Mouse (Mus musculus): ENCODE measurements around the gene Cacnb1. TPM values are rescaled to one million over a fixed set of nuclear protein-coding genes. Genes with fewer than 3 reads are reported as not detected.

The Cacnb1 gene
- polyA plus RNA-seq, 1 experiment from 2014 or later, result 7.3 TPM

- Histone ChIP-seq H3K4me1 (no peaks in the 10 kb centered on the region), H3K27ac (no peak overlapping the region), H3K27me3 (replicated peaks) (peaks cover 2% of the 10 kb centered on the region; the same call in 1 of the 2 replicates), H3K9me3 (no peaks in the 10 kb centered on the region), H3K4me2 (no peak overlapping the region), H3K36me3 (no peaks in the 10 kb centered on the region), H3K4me3 (replicated peaks) (no peak overlapping the region), H3K9ac (no peak overlapping the region)
- no peak for ATAC-seq (ENCODE audit: insufficient read depth, low FRiP score, low read depth)
- WGBS, result 66% methylated on average over 10 of the region's 10 CpGs
Observed at GRCm38 (mm10) chr11:97979824-97980495, 42.9 kb downstream of the Cacnb1 start.

- no peak for ATAC-seq (ENCODE audit: insufficient read depth, low FRiP score, low read depth)
- Histone ChIP-seq H3K9me3 (no peaks in the 10 kb centered on the region), H3K4me2 (no peak overlapping the region), H3K9ac (no peak overlapping the region), H3K4me3 (replicated peaks) (no peak overlapping the region), H3K27me3 (replicated peaks) (no peaks in the 10 kb centered on the region), H3K27ac (no peak overlapping the region), H3K4me1 (no peaks in the 10 kb centered on the region), H3K36me3 (no peaks in the 10 kb centered on the region)
- WGBS, result 83% methylated on average over 13 of the region's 13 CpGs
Observed at GRCm38 (mm10) chr11:97978392-97978791, 44.4 kb downstream of the Cacnb1 start.

DNA sequence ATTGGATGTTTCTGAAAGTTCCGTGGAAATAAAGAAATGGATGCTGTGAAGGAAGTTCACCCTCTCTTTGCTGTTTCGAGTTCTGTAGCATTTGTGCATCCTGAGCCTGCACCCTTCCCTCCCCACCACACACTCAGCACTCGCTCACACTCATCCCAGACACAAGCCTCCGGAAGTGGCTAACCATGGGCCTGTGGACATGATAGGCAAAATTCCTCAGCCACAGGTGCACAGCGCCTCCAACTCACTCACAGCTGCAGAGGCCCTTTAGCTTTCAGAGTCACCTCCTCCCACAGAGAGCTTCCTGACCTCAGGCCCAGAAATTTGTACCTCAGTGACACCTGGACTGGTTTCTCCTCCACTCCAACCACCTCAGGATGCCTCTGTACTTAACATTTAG is 45.0 kb downstream of the Cacnb1 start:
- Histone ChIP-seq H3K27ac (no peak overlapping the region), H3K36me3 (no peaks in the 10 kb centered on the region), H3K9me3 (no peaks in the 10 kb centered on the region), H3K27me3 (replicated peaks) (no peaks in the 10 kb centered on the region), H3K4me1 (no peaks in the 10 kb centered on the region), H3K4me2 (no peak overlapping the region), H3K9ac (no peak overlapping the region), H3K4me3 (replicated peaks) (no peak overlapping the region)
- 74% methylated on average over 5 of the region's 5 CpGs for WGBS
- no peak for ATAC-seq (ENCODE audit: insufficient read depth, low FRiP score, low read depth)

GRCm38 (mm10) chr11:97974746-97975145 is 48.1 kb downstream of the Cacnb1 start:
- no peak overlapping the region for H3K27ac ChIP-seq
- no peak for ATAC-seq (ENCODE audit: insufficient read depth, low FRiP score, low read depth)
- 82% methylated on average over 5 of the region's 5 CpGs for WGBS
- no peaks in the 10 kb centered on the region for H3K36me3 ChIP-seq
- H3K27me3 ChIP-seq (replicated peaks), result no peaks in the 10 kb centered on the region
- no peak overlapping the region for H3K4me2 ChIP-seq
- H3K9me3 ChIP-seq, result no peaks in the 10 kb centered on the region
- H3K9ac ChIP-seq, result no peak overlapping the region
- H3K4me3 ChIP-seq (replicated peaks), result no peak overlapping the region
- peaks cover 6% of the 10 kb centered on the region; the same call in 1 of the 2 replicates for H3K4me1 ChIP-seq

- no peak overlapping the region for H3K4me3 ChIP-seq (replicated peaks)
- H3K27me3 ChIP-seq (replicated peaks), result no peaks in the 10 kb centered on the region
- peaks cover 6% of the 10 kb centered on the region; the same call in 1 of the 2 replicates for H3K4me1 ChIP-seq
- no peak overlapping the region for H3K4me2 ChIP-seq
- 88% methylated on average over 5 of the region's 5 CpGs for WGBS
- no peak overlapping the region for H3K9ac ChIP-seq
- H3K36me3 ChIP-seq, result no peaks in the 10 kb centered on the region
- no peaks in the 10 kb centered on the region for H3K9me3 ChIP-seq
- no peak for ATAC-seq (ENCODE audit: insufficient read depth, low FRiP score, low read depth)
- H3K27ac ChIP-seq, result no peak overlapping the region
Observed at GRCm38 (mm10) chr11:97974141-97974540, 48.7 kb downstream of the Cacnb1 start.

GRCm38 (mm10) chr11:97972434-97972833 is 50.4 kb downstream of the Cacnb1 start:
- no peaks in the 10 kb centered on the region for H3K9me3 ChIP-seq
- no peak overlapping the region for H3K9ac ChIP-seq
- H3K4me1 ChIP-seq, result peaks cover 6% of the 10 kb centered on the region; the same call in 1 of the 2 replicates
- H3K27ac ChIP-seq, result no peak overlapping the region
- no peak overlapping the region for H3K4me2 ChIP-seq
- no peaks in the 10 kb centered on the region for H3K27me3 ChIP-seq (replicated peaks)
- 70% methylated on average over 2 of the region's 2 CpGs for WGBS
- ATAC-seq (ENCODE audit: insufficient read depth, low FRiP score, low read depth), result no peak
- no peaks in the 10 kb centered on the region for H3K36me3 ChIP-seq
- H3K4me3 ChIP-seq (replicated peaks), result no peak overlapping the region

DNA sequence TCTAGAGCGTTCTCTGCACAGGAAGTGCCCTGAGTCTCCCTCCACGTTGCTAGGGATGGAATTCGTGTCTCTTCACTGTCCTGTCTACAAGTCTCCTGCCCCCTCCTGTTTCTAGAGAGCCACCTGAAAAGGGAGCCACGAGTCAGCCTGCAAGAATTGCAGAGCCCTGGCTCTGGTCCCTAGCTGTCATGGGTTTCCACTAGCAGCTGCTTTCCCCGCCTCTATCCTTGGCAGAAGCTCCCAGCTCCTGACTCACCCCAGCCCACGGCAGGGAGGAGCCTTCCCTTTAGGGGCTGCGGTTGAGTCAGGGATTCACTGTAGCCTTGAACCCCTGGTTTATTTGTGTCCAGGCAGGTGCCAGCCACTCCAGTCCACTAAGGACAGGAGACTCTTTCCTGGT is 51.6 kb downstream of the Cacnb1 start:
- no peaks in the 10 kb centered on the region for H3K36me3 ChIP-seq
- no peak overlapping the region for H3K4me2 ChIP-seq
- peak; percentile 47; the same call in 1 of the 2 replicates for ATAC-seq (ENCODE audit: insufficient read depth, low FRiP score, low read depth)
- no peak overlapping the region for H3K9ac ChIP-seq
- H3K27ac ChIP-seq, result no peak overlapping the region
- H3K9me3 ChIP-seq, result no peaks in the 10 kb centered on the region
- H3K4me3 ChIP-seq (replicated peaks), result no peak overlapping the region
- WGBS, result 23% methylated on average over 7 of the region's 7 CpGs
- peaks cover 6% of the 10 kb centered on the region; the same call in 1 of the 2 replicates for H3K4me1 ChIP-seq
- no peaks in the 10 kb centered on the region for H3K27me3 ChIP-seq (replicated peaks)

GRCm38 (mm10) chr11:97970771-97971170 is 52.1 kb downstream of the Cacnb1 start:
- H3K9ac ChIP-seq, result no peak overlapping the region
- no peaks in the 10 kb centered on the region for H3K9me3 ChIP-seq
- H3K4me2 ChIP-seq, result no peak overlapping the region
- WGBS, result 86% methylated on average over 7 of the region's 7 CpGs
- no peak for ATAC-seq (ENCODE audit: insufficient read depth, low FRiP score, low read depth)
- H3K27me3 ChIP-seq (replicated peaks), result no peaks in the 10 kb centered on the region
- H3K4me1 ChIP-seq, result peaks cover 6% of the 10 kb centered on the region; the same call in 1 of the 2 replicates
- H3K36me3 ChIP-seq, result no peaks in the 10 kb centered on the region
- no peak overlapping the region for H3K4me3 ChIP-seq (replicated peaks)
- no peak overlapping the region for H3K27ac ChIP-seq

DNA sequence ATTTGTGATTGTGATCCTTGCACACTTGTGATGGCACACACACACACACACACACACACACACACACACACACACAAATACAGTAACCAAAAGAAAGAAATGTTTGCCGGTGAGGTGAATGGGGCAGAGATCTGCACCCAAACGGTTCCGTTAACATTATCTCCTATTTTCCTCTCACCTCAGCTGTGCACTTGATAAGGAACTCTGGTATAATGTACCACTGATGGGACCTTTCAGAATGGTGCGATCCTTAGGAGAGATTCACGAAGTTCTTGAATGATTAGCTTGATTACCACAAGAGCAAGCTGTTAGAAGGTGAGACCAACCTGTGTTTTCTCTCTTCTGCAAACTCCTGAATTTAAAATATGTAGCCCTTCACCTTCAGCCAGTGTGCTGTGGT is 54.4 kb downstream of the Cacnb1 start:
- ATAC-seq (ENCODE audit: insufficient read depth, low FRiP score, low read depth), result no peak
- no peak overlapping the region for H3K9ac ChIP-seq
- 71% methylated on average over 5 of the region's 5 CpGs for WGBS
- H3K9me3 ChIP-seq, result no peaks in the 10 kb centered on the region
- no peak overlapping the region for H3K4me2 ChIP-seq
- no peaks in the 10 kb centered on the region for H3K36me3 ChIP-seq
- no peak overlapping the region for H3K27ac ChIP-seq
- no peak overlapping the region for H3K4me3 ChIP-seq (replicated peaks)
- H3K4me1 ChIP-seq, result peaks cover 6% of the 10 kb centered on the region; the same call in 1 of the 2 replicates
- no peaks in the 10 kb centered on the region for H3K27me3 ChIP-seq (replicated peaks)

DNA sequence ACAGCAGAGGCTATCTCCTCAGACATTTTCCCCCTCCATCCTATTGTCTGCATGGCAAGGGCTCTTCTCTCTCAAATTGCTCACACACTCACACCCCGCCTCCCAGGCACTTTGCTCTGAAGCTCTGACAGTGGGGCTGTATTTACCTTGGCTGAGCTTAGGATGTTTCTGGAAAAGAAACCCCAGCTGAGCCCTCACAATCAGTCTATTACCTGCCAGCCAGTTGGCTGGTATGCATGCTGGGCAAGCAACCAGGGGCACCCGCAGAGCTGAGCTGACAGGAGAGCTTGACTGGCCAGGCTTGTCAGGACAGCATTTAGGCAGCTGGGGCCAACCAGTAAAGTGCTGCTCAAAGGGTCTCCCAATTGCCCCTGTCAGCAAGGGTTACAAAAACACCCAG is 55.7 kb downstream of the Cacnb1 start:
- no peak overlapping the region for H3K9ac ChIP-seq
- no peak overlapping the region for H3K27ac ChIP-seq
- H3K36me3 ChIP-seq, result no peaks in the 10 kb centered on the region
- no peak overlapping the region for H3K4me2 ChIP-seq
- peaks cover 6% of the 10 kb centered on the region; the same call in 1 of the 2 replicates for H3K4me1 ChIP-seq
- ATAC-seq (ENCODE audit: insufficient read depth, low FRiP score, low read depth), result no peak
- H3K4me3 ChIP-seq (replicated peaks), result no peak overlapping the region
- H3K9me3 ChIP-seq, result no peaks in the 10 kb centered on the region
- 61% methylated on average over 2 of the region's 2 CpGs for WGBS
- no peaks in the 10 kb centered on the region for H3K27me3 ChIP-seq (replicated peaks)

DNA sequence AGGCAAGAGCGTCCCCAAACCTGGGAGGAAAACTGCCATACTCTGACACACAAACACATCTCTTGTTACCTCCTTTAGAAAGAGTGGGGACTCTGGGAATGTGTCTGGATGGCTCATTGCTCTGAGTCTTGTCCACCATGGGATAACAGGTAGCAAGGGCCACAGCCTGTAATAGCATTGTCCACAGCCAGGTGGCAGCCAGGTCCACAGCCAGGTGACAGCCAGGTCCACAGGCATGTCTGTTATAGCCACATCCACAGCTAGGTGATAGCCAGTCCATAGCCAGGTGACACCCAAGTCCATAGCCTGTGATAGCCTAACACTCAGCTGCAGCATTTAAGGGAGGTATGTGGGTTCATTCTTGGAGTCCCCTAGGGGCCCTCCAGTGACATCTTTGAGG is 61.9 kb downstream of the Cacnb1 start:
- H3K4me1 ChIP-seq, result no peaks in the 10 kb centered on the region
- H3K4me2 ChIP-seq, result no peak overlapping the region
- no peaks in the 10 kb centered on the region for H3K36me3 ChIP-seq
- no peak overlapping the region for H3K27ac ChIP-seq
- H3K9me3 ChIP-seq, result no peaks in the 10 kb centered on the region
- no peaks in the 10 kb centered on the region for H3K27me3 ChIP-seq (replicated peaks)
- no peak overlapping the region for H3K4me3 ChIP-seq (replicated peaks)
- WGBS, result 82% methylated on average over 1 of the region's 1 CpGs
- no peak overlapping the region for H3K9ac ChIP-seq
- no peak for ATAC-seq (ENCODE audit: insufficient read depth, low FRiP score, low read depth)

- H3K9ac ChIP-seq, result no peak overlapping the region
- H3K9me3 ChIP-seq, result no peaks in the 10 kb centered on the region
- H3K36me3 ChIP-seq, result no peaks in the 10 kb centered on the region
- no peak overlapping the region for H3K4me2 ChIP-seq
- H3K4me3 ChIP-seq (replicated peaks), result no peak overlapping the region
- ATAC-seq (ENCODE audit: insufficient read depth, low FRiP score, low read depth), result no peak
- WGBS, result 58% methylated on average over 5 of the region's 5 CpGs
- no peaks in the 10 kb centered on the region for H3K27me3 ChIP-seq (replicated peaks)
- no peak overlapping the region for H3K27ac ChIP-seq
- no peaks in the 10 kb centered on the region for H3K4me1 ChIP-seq
Observed at GRCm38 (mm10) chr11:97959300-97959680, 63.5 kb downstream of the Cacnb1 start.
